Mouse (Mus musculus) midbrain, embryonic 16.5 days (tissue): ENCODE results near the gene Cdiptos. TPM values are rescaled to one million over a fixed set of nuclear protein-coding genes. Genes with fewer than 3 reads are reported as not detected.

ENCODE experiments used
- ATAC-seq: fragments of 200-750 bp; cut with Nextera tagmentation; 2 replicates; pipeline ENCODE4 v1.8.0; 2017; ENCODE audit warnings: moderate TSS enrichment
- H3K27ac ChIP-seq: fragments of 300-500 bp; sonication (generic); 2 replicates; pipeline ENCODE4 v1.5.1; 2014; ENCODE audit warnings: mild to moderate bottlenecking, low read length, mixed read lengths
- H3K27me3 ChIP-seq: fragments of 300-500 bp; sonication (generic); 2 replicates; pipeline ENCODE4 v1.6.1; 2014; ENCODE audit warnings: low read depth, low read length, mixed read lengths; ENCODE audit not compliant: control insufficient read depth, insufficient read depth
- H3K36me3 ChIP-seq: fragments of 300-500 bp; sonication (generic); 2 replicates; pipeline ENCODE4 v1.6.1; 2014; ENCODE audit warnings: mild to moderate bottlenecking, low read length, moderate library complexity, mixed read lengths; ENCODE audit not compliant: control insufficient read depth, insufficient read depth
- H3K4me1 ChIP-seq: fragments of 300-500 bp; sonication (generic); 2 replicates; pipeline ENCODE4 v1.6.1; 2014; ENCODE audit warnings: mild to moderate bottlenecking, low read length, mixed read lengths; ENCODE audit not compliant: control insufficient read depth, insufficient read depth
- H3K4me2 ChIP-seq: fragments of 300-500 bp; sonication (generic); 2 replicates; pipeline ENCODE4 v1.6.1; 2014; ENCODE audit warnings: mild to moderate bottlenecking, low read length, mixed read lengths
- H3K4me3 ChIP-seq: fragments of 300-500 bp; sonication (generic); 2 replicates; pipeline ENCODE4 v1.5.1; 2014; ENCODE audit warnings: low read depth, mild to moderate bottlenecking, low read length, moderate library complexity, mixed read lengths
- H3K9ac ChIP-seq: fragments of 300-500 bp; sonication (generic); 2 replicates; pipeline ENCODE4 v1.6.1; 2014; ENCODE audit warnings: low read depth, low read length, mixed read lengths
- H3K9me3 ChIP-seq: fragments of 300-500 bp; sonication (generic); replicated peaks from 2 replicates; pipeline ENCODE4 v1.6.1; 2014; ENCODE audit warnings: mild to moderate bottlenecking, low read length, mixed read lengths; ENCODE audit not compliant: control insufficient read depth, poor library complexity, severe bottlenecking
- whole genome bisulfite sequencing: fragments of 180-500 bp; shearing (Covaris S2); extraction: QIAGEN DNeasy Blood & Tissue Kit; methylation state at CpG from one replicate; pipeline ENCODE4 v1.1.7; 2014; 5-methylcytosine and 5-hydroxymethylcytosine counted together
- polyA plus RNA-seq: library from polyadenylated mRNA; unstranded; fragments of >200 nt; fragmentation: Nextera tagmentation; extraction: Ambion mirVana; gene quantifications from 2 replicates; pipeline ENCODE4 v1.2.1, GENCODE M21; 2015

Gene Cdiptos
- polyA plus RNA-seq, 1 experiment from 2014 or later: 0.69 TPM

GRCm38 (mm10) chr7:127016081-127016480, 40.2 kb upstream of the Cdiptos start:
- H3K27ac ChIP-seq: peak overlapping the region; percentile 94
- H3K36me3 ChIP-seq: peaks cover 6% of the 10 kb centered on the region
- peak overlapping the region; percentile 81 for H3K9ac ChIP-seq
- H3K9me3 ChIP-seq: no peaks in the 10 kb centered on the region
- peak overlapping the region; percentile 58 for H3K4me3 ChIP-seq
- peak overlapping the region; percentile 80 for H3K4me2 ChIP-seq
- no peaks in the 10 kb centered on the region for H3K27me3 ChIP-seq
- under 1% methylated on average over 10 of the region's 10 CpGs for WGBS
- ATAC-seq: peak; percentile 19
- peaks cover 47% of the 10 kb centered on the region for H3K4me1 ChIP-seq

GRCm38 (mm10) chr7:127014993-127015392, 39.1 kb upstream of the Cdiptos start:
- H3K9ac ChIP-seq: no peak overlapping the region
- WGBS: 96% methylated on average over 12 of the region's 12 CpGs
- no peak overlapping the region for H3K27ac ChIP-seq
- peaks cover 40% of the 10 kb centered on the region for H3K4me1 ChIP-seq
- no peak overlapping the region for H3K4me2 ChIP-seq
- no peak overlapping the region for H3K4me3 ChIP-seq
- no peak for ATAC-seq
- peaks cover 6% of the 10 kb centered on the region for H3K36me3 ChIP-seq
- no peaks in the 10 kb centered on the region for H3K9me3 ChIP-seq
- no peaks in the 10 kb centered on the region for H3K27me3 ChIP-seq

GRCm38 (mm10) chr7:127014320-127014719, 38.4 kb upstream of the Cdiptos start, which contains the start of gene Mvp:
Gene Mvp, minus strand, starts transcription at chr7:127014621.
- Histone ChIP-seq H3K4me3 (peak within 1 kb of the TSS; percentile 5; the same call in 1 of the 2 replicates), H3K9ac (peak within 1 kb of the TSS; percentile 81; the same call in 1 of the 2 replicates), H3K36me3 (peaks cover 6% of the 10 kb centered on the region), H3K4me1 (peaks cover 34% of the 10 kb centered on the region), H3K27me3 (no peaks in the 10 kb centered on the region), H3K9me3 (no peaks in the 10 kb centered on the region), H3K4me2 (peak within 1 kb of the TSS; percentile 80; the same call in 1 of the 2 replicates), H3K27ac (no peak within 1 kb of the TSS)
- WGBS: 78% methylated on average over 11 of the region's 11 CpGs
- ATAC-seq: no peak

GRCm38 (mm10) chr7:127013385-127013784, 37.5 kb upstream of the Cdiptos start:
- Histone ChIP-seq H3K4me1 (peaks cover 25% of the 10 kb centered on the region), H3K36me3 (peaks cover 6% of the 10 kb centered on the region), H3K27me3 (no peaks in the 10 kb centered on the region), H3K9me3 (no peaks in the 10 kb centered on the region), H3K4me2 (no peak overlapping the region), H3K27ac (no peak overlapping the region), H3K9ac (no peak overlapping the region), H3K4me3 (no peak overlapping the region)
- ATAC-seq: no peak
- WGBS: 96% methylated on average over 6 of the region's 6 CpGs

GRCm38 (mm10) chr7:127012845-127013244, 36.9 kb upstream of the Cdiptos start:
- H3K9me3 ChIP-seq: no peaks in the 10 kb centered on the region
- H3K9ac ChIP-seq: no peak overlapping the region
- 96% methylated on average over 10 of the region's 10 CpGs for WGBS
- ATAC-seq: no peak
- no peak overlapping the region for H3K27ac ChIP-seq
- H3K4me2 ChIP-seq: no peak overlapping the region
- H3K36me3 ChIP-seq: peaks cover 6% of the 10 kb centered on the region
- peaks cover 19% of the 10 kb centered on the region for H3K4me1 ChIP-seq
- no peaks in the 10 kb centered on the region for H3K27me3 ChIP-seq
- no peak overlapping the region for H3K4me3 ChIP-seq

GRCm38 (mm10) chr7:127012374-127012773, 36.5 kb upstream of the Cdiptos start:
- Histone ChIP-seq H3K9ac (no peak overlapping the region), H3K27me3 (no peaks in the 10 kb centered on the region), H3K4me3 (no peak overlapping the region), H3K36me3 (peaks cover 6% of the 10 kb centered on the region), H3K9me3 (no peaks in the 10 kb centered on the region), H3K4me2 (no peak overlapping the region), H3K27ac (no peak overlapping the region), H3K4me1 (peaks cover 15% of the 10 kb centered on the region)
- no peak for ATAC-seq
- WGBS: 88% methylated on average over 6 of the region's 6 CpGs

GRCm38 (mm10) chr7:127011717-127012116, 35.8 kb upstream of the Cdiptos start:
- peaks cover 6% of the 10 kb centered on the region for H3K36me3 ChIP-seq
- no peaks in the 10 kb centered on the region for H3K27me3 ChIP-seq
- peaks cover 14% of the 10 kb centered on the region for H3K4me1 ChIP-seq
- no peak overlapping the region for H3K9ac ChIP-seq
- no peak overlapping the region for H3K4me2 ChIP-seq
- no peak overlapping the region for H3K27ac ChIP-seq
- no peak for ATAC-seq
- no peak overlapping the region for H3K4me3 ChIP-seq
- WGBS: 57% methylated on average over 2 of the region's 2 CpGs
- H3K9me3 ChIP-seq: no peaks in the 10 kb centered on the region

- Histone ChIP-seq H3K27me3 (no peaks in the 10 kb centered on the region), H3K4me1 (peaks cover 14% of the 10 kb centered on the region), H3K9me3 (no peaks in the 10 kb centered on the region), H3K36me3 (peaks cover 6% of the 10 kb centered on the region), H3K27ac (no peak overlapping the region), H3K4me3 (no peak overlapping the region), H3K4me2 (no peak overlapping the region), H3K9ac (no peak overlapping the region)
- WGBS: 98% methylated on average over 2 of the region's 2 CpGs
- ATAC-seq: no peak
Observed at GRCm38 (mm10) chr7:127011051-127011450, 35.2 kb upstream of the Cdiptos start.

- H3K4me2 ChIP-seq: no peak overlapping the region
- WGBS: 86% methylated on average over 17 of the region's 17 CpGs
Observed at GRCm38 (mm10) chr7:127009307-127010085, 33.6 kb upstream of the Cdiptos start.

More at GRCm38 (mm10) chr7:127009307-127010085, 33.6 kb upstream of the Cdiptos start:
- H3K4me3 ChIP-seq: no peak overlapping the region
- no peaks in the 10 kb centered on the region for H3K9me3 ChIP-seq
- no peak overlapping the region for H3K27ac ChIP-seq
- H3K36me3 ChIP-seq: no peaks in the 10 kb centered on the region
- no peaks in the 10 kb centered on the region for H3K27me3 ChIP-seq
- H3K4me1 ChIP-seq: peaks cover 2% of the 10 kb centered on the region; the same call in 1 of the 2 replicates
- no peak for ATAC-seq
- no peak overlapping the region for H3K9ac ChIP-seq
